Mouse (Mus musculus) liver, postnatal 0 days (tissue): ENCODE measurements at regions not wholly inside any gene's neighbourhood (a gene's known extent, or its start where the extent isn't known, plus 50 kb on each side); places are given as distances from the start of the nearest gene placed in this dataset.

ENCODE experiments used
- ATAC-seq: fragments of 200-750 bp; cut with Nextera tagmentation; 2 replicates; pipeline ENCODE4 v1.8.0; 2017; ENCODE audit warnings: mild to moderate bottlenecking, moderate library complexity
- DNase-seq: peaks from one replicate; pipeline ENCODE4 v3.0.0-alpha.2; 2016
- H3K27ac ChIP-seq: fragments of 300-500 bp; sonication (generic); 2 replicates; pipeline ENCODE4 v1.5.1; 2014; ENCODE audit warnings: antibody characterized with exemption, moderate library complexity, mild to moderate bottlenecking, low read depth
- H3K27me3 ChIP-seq: fragments of 300-500 bp; sonication (generic); 2 replicates; pipeline ENCODE4 v1.6.1; 2014; ENCODE audit warnings: low read length, control low read depth, mixed read lengths; ENCODE audit not compliant: insufficient read depth
- H3K36me3 ChIP-seq: fragments of 300-500 bp; sonication (generic); replicated peaks from 2 replicates; pipeline ENCODE4 v1.6.1; 2014; ENCODE audit warnings: mild to moderate bottlenecking, control low read depth, low read length, moderate library complexity, mixed read lengths; ENCODE audit not compliant: insufficient read depth
- H3K4me1 ChIP-seq: fragments of 300-500 bp; sonication (generic); 2 replicates; pipeline ENCODE4 v1.6.1; 2014; ENCODE audit warnings: antibody characterized with exemption, mild to moderate bottlenecking, control low read depth; ENCODE audit not compliant: insufficient read depth
- H3K4me2 ChIP-seq: fragments of 300-500 bp; sonication (generic); 2 replicates; pipeline ENCODE4 v1.6.1; 2014; ENCODE audit warnings: low read depth, mild to moderate bottlenecking, low read length, moderate library complexity, mixed read lengths
- H3K4me3 ChIP-seq: fragments of 300-500 bp; sonication (generic); 2 replicates; pipeline ENCODE4 v1.5.1; 2014; ENCODE audit warnings: low read depth, low read length
- H3K9ac ChIP-seq: fragments of 300-500 bp; sonication (generic); replicated peaks from 2 replicates; pipeline ENCODE4 v1.6.1; 2014; ENCODE audit warnings: mild to moderate bottlenecking, moderate library complexity
- H3K9me3 ChIP-seq: fragments of 300-500 bp; sonication (generic); 2 replicates; pipeline ENCODE4 v1.6.1; 2016; ENCODE audit warnings: mild to moderate bottlenecking, control low read depth, low read length, mixed read lengths
- CTCF ChIP-seq: sonication (generic); IDR thresholded peaks from 2 replicates; pipeline ENCODE4 v1.5.1; 2016; ENCODE audit warnings: antibody characterized with exemption, low read depth
- EP300 ChIP-seq: IDR thresholded peaks from 2 replicates; pipeline ENCODE4 v1.6.1; 2016; ENCODE audit warnings: antibody characterized with exemption, low read depth, mild to moderate bottlenecking
- WGBS: fragments of 180-500 bp; shearing (Covaris S2); extraction: QIAGEN DNeasy Blood & Tissue Kit; methylation state at CpG from one replicate; pipeline ENCODE4 v1.1.7; 2014; ENCODE audit not compliant: insufficient replicate concordance; 5-methylcytosine and 5-hydroxymethylcytosine counted together

- Histone ChIP-seq H3K4me2 (no peak overlapping the region), H3K27me3 (no peaks in the 10 kb centered on the region), H3K9ac (no peak overlapping the region), H3K4me3 (no peak overlapping the region), H3K36me3 (no peaks in the 10 kb centered on the region), H3K4me1 (no peaks in the 10 kb centered on the region), H3K9me3 (no peaks in the 10 kb centered on the region), H3K27ac (no peak overlapping the region)
- no peak for DNase-seq
- TF ChIP-seq EP300, result no peak
- TF ChIP-seq CTCF, result no peak
- 73% methylated on average over 2 of the region's 2 CpGs for WGBS
- no peak for ATAC-seq
These were observed 127.4 kb upstream of the Mtpn start for GRCm38 (mm10) chr6:35667062-35667461.

- ATAC-seq (no peak), DNase-seq (no peak)
- no peak overlapping the region for H3K4me3 ChIP-seq
- no peaks in the 10 kb centered on the region for H3K9me3 ChIP-seq
- TF ChIP-seq EP300 (no peak), CTCF (no peak)
- 57% methylated on average over 4 of the region's 4 CpGs for WGBS
- H3K9ac ChIP-seq, result no peak overlapping the region
- H3K27ac ChIP-seq, result no peak overlapping the region
- H3K36me3 ChIP-seq, result no peaks in the 10 kb centered on the region
- no peaks in the 10 kb centered on the region for H3K27me3 ChIP-seq
- no peaks in the 10 kb centered on the region for H3K4me1 ChIP-seq
- H3K4me2 ChIP-seq, result no peak overlapping the region
These were observed 111.7 kb upstream of the Mtpn start for GRCm38 (mm10) chr6:35651401-35651800.

- H3K36me3 ChIP-seq, result no peaks in the 10 kb centered on the region
- H3K27ac ChIP-seq, result no peak overlapping the region
- no peaks in the 10 kb centered on the region for H3K4me1 ChIP-seq
- no peaks in the 10 kb centered on the region for H3K27me3 ChIP-seq
- ATAC-seq, result no peak
- TF ChIP-seq CTCF (no peak), EP300 (no peak)
- H3K9ac ChIP-seq, result no peak overlapping the region
- WGBS, result 75% methylated on average over 7 of the region's 7 CpGs
- H3K4me2 ChIP-seq, result no peak overlapping the region
- H3K4me3 ChIP-seq, result no peak overlapping the region
- DNase-seq, result no peak
- no peaks in the 10 kb centered on the region for H3K9me3 ChIP-seq
These were observed 105.5 kb upstream of the Mtpn start for GRCm38 (mm10) chr6:35645210-35645609.

GRCm38 (mm10) chr6:35640672-35641071 lies 101.0 kb upstream of the Mtpn start:
- no peak overlapping the region for H3K4me2 ChIP-seq
- no peaks in the 10 kb centered on the region for H3K4me1 ChIP-seq
- TF ChIP-seq EP300 (no peak), CTCF (no peak)
- H3K4me3 ChIP-seq, result no peak overlapping the region
- DNase-seq, result no peak
- H3K27ac ChIP-seq, result no peak overlapping the region
- H3K36me3 ChIP-seq, result no peaks in the 10 kb centered on the region
- H3K9me3 ChIP-seq, result no peaks in the 10 kb centered on the region
- no peak overlapping the region for H3K9ac ChIP-seq
- ATAC-seq, result no peak
- H3K27me3 ChIP-seq, result no peaks in the 10 kb centered on the region

- Histone ChIP-seq H3K4me3 (no peak overlapping the region), H3K27me3 (no peaks in the 10 kb centered on the region), H3K27ac (no peak overlapping the region), H3K9ac (no peak overlapping the region), H3K4me2 (no peak overlapping the region), H3K36me3 (no peaks in the 10 kb centered on the region), H3K4me1 (no peaks in the 10 kb centered on the region), H3K9me3 (0 out of 2 replicates have a peak, but pooled peaks cover 3% of the 10 kb centered on the region)
- TF ChIP-seq EP300, result no peak
- no peak for TF ChIP-seq CTCF
- ATAC-seq (no peak), DNase-seq (no peak)
- WGBS, result 63% methylated on average over 2 of the region's 2 CpGs
These were observed 68.6 kb upstream of the Mtpn start for GRCm38 (mm10) chr6:35608336-35608735.

- Histone ChIP-seq H3K4me2 (no peak overlapping the region), H3K9ac (no peak overlapping the region), H3K27ac (no peak overlapping the region), H3K4me3 (no peak overlapping the region), H3K27me3 (no peaks in the 10 kb centered on the region), H3K4me1 (no peaks in the 10 kb centered on the region), H3K36me3 (no peaks in the 10 kb centered on the region), H3K9me3 (0 out of 2 replicates have a peak, but pooled peaks cover 3% of the 10 kb centered on the region)
- WGBS, result 66% methylated on average over 3 of the region's 3 CpGs
- DNase-seq, result no peak
- no peak for TF ChIP-seq EP300
- TF ChIP-seq CTCF, result no peak
- no peak for ATAC-seq
These were observed 65.4 kb upstream of the Mtpn start for GRCm38 (mm10) chr6:35605100-35605499.

- Histone ChIP-seq H3K36me3 (no peaks in the 10 kb centered on the region), H3K4me2 (no peak overlapping the region), H3K4me1 (no peaks in the 10 kb centered on the region), H3K9me3 (no peaks in the 10 kb centered on the region), H3K27ac (no peak overlapping the region), H3K4me3 (no peak overlapping the region), H3K27me3 (no peaks in the 10 kb centered on the region), H3K9ac (no peak overlapping the region)
- ATAC-seq (no peak), DNase-seq (no peak)
- 71% methylated on average over 1 of the region's 1 CpGs for WGBS
- TF ChIP-seq EP300, result no peak
- no peak for TF ChIP-seq CTCF
These were observed 61.7 kb upstream of the Mtpn start for GRCm38 (mm10) chr6:35601373-35601772.
